Mouse (Mus musculus) embryonic facial prominence, embryonic 12.5 days (tissue): ENCODE results near the gene Stk33. TPM values are rescaled to one million over a fixed set of nuclear protein-coding genes. Genes with fewer than 3 reads are reported as not detected.

Source experiments
- ATAC-seq: fragments of 200-750 bp; cut with Nextera tagmentation; 2 replicates; pipeline ENCODE4 v1.8.0; 2017; ENCODE audit not compliant: insufficient number of reproducible peaks, insufficient read depth, low FRiP score, low TSS enrichment
- H3K27ac ChIP-seq: fragments of 300-500 bp; sonication (generic); 2 replicates; pipeline ENCODE4 v1.5.1; 2016; ENCODE audit warnings: mild to moderate bottlenecking
- H3K27me3 ChIP-seq: fragments of 300-500 bp; sonication (generic); 2 replicates; pipeline ENCODE4 v1.6.1; 2016; ENCODE audit warnings: mild to moderate bottlenecking, moderate library complexity
- H3K36me3 ChIP-seq: fragments of 300-500 bp; sonication (generic); 2 replicates; pipeline ENCODE4 v1.6.1; 2016; ENCODE audit warnings: mild to moderate bottlenecking
- H3K4me1 ChIP-seq: fragments of 300-500 bp; sonication (generic); 2 replicates; pipeline ENCODE4 v1.6.1; 2016
- H3K4me2 ChIP-seq: fragments of 300-500 bp; sonication (generic); replicated peaks from 2 replicates; pipeline ENCODE4 v1.6.1; 2016; ENCODE audit warnings: mild to moderate bottlenecking, moderate library complexity
- H3K4me3 ChIP-seq: fragments of 300-500 bp; sonication (generic); 2 replicates; pipeline ENCODE4 v1.5.1; 2016; ENCODE audit warnings: mild to moderate bottlenecking
- H3K9ac ChIP-seq: fragments of 300-500 bp; sonication (generic); 2 replicates; pipeline ENCODE4 v1.6.1; 2016; ENCODE audit warnings: mild to moderate bottlenecking, moderate library complexity
- H3K9me3 ChIP-seq: fragments of 300-500 bp; sonication (generic); 2 replicates; pipeline ENCODE4 v1.6.1; 2016; ENCODE audit warnings: mild to moderate bottlenecking, moderate library complexity
- WGBS: fragments of 180-500 bp; shearing (Covaris S2); methylation state at CpG from one replicate; pipeline ENCODE4 v1.1.7; 2016; 5-methylcytosine and 5-hydroxymethylcytosine counted together
- polyA plus RNA-seq: library from polyadenylated mRNA; unstranded; fragments of >200 nt; fragmentation: Nextera tagmentation; extraction: Ambion mirVana; gene quantifications from 2 replicates; pipeline ENCODE4 v1.2.1, GENCODE M21; 2016

The Stk33 gene
- polyA plus RNA-seq, 1 experiment from 2014 or later, result 3.4 TPM

DNA sequence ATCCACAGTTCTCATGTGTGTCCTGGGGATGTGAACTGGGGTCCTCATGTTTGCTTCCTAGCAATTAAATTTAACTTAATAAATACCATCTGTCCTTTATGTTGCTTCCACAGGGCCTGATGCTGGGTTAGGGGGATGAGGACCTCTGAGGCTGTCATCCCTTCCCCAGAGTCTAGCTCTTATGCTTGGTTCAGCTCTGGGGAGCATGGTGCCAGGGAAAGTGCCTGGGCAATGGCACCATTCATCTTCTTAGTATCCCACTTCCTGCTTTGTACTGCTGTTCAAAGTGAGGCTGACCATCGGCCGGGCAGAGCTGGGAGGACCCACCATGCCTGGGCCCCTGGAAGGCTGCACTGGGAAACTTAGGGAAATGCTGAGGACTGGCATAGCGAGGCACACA, 163.7 kb downstream of the Stk33 start:
- no peaks in the 10 kb centered on the region for H3K9me3 ChIP-seq
- H3K27ac ChIP-seq, result no peak overlapping the region
- 63% methylated on average over 3 of the region's 3 CpGs for WGBS
- ATAC-seq, result no peak
- no peak overlapping the region for H3K9ac ChIP-seq
- H3K36me3 ChIP-seq, result no peaks in the 10 kb centered on the region
- H3K4me3 ChIP-seq, result no peak overlapping the region
- H3K4me1 ChIP-seq, result peaks cover 10% of the 10 kb centered on the region; the same call in 1 of the 2 replicates
- H3K4me2 ChIP-seq, result no peak overlapping the region
- no peaks in the 10 kb centered on the region for H3K27me3 ChIP-seq

DNA sequence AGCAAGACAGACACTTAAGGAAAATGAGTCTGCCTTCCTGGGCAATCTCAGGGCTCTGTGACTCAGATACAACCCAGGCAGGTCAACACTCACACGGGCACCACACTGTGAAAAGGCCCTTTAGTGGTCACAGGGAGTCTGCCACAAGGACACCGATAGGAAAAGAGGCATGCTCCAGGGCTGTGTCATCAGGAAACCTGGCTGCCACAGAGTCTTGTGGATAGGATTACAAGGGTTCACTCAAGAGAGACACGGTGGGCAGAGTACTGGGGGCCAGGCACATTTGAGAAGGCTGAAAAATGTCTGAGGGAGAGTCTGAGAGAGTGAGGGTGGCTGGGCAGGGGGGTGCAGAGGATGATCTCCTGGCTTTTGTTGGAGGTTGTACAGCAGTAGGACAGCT, 164.6 kb downstream of the Stk33 start:
- Histone ChIP-seq H3K4me3 (no peak overlapping the region), H3K9ac (no peak overlapping the region), H3K4me1 (peaks cover 10% of the 10 kb centered on the region; the same call in 1 of the 2 replicates), H3K4me2 (no peak overlapping the region), H3K36me3 (no peaks in the 10 kb centered on the region), H3K27me3 (no peaks in the 10 kb centered on the region), H3K27ac (no peak overlapping the region), H3K9me3 (no peaks in the 10 kb centered on the region)
- no peak for ATAC-seq
- 43% methylated on average over 3 of the region's 3 CpGs for WGBS

DNA sequence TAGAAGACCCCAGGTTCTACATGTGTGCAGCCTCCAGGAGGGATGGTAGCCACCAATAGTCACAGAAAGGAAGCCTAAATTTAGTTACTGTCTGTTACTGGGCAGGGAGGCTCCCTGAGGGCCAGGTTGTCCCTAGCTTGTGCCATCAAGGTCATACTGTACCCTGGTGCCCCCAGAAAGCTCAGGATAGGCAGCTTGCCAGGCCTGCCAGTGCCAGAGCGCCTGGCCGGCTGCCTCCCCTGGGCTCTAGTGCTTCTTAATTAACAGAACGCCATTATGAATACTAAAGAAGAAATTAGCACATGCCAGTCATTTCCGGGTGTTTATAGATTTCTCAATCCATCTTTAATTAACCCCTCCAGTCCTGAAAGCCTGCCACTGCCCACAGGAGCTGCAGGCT, 169.8 kb downstream of the Stk33 start:
- 82% methylated on average over 4 of the region's 4 CpGs for WGBS
- no peak overlapping the region for H3K9ac ChIP-seq

DNA sequence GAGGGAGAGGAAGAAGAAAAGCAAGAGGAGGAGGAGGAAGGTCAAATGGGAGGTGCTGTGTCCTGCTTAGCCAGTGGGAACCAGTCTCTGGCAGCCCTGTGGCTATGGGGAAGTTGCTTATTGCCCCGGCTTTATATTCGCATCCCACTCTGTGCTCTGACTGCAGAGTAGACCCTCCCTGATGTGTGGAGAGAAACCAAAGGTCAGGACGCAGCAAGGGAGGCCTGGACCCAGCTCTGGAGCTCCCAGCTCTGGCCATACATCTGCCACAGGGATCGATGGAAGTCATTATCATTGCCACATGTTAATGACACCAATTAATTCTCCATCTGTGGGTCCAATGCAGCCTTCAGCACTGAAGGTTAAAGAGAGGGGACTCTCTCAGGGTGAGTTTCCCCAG, 171.5 kb downstream of the Stk33 start:
- ATAC-seq, result no peak
- no peak overlapping the region for H3K27ac ChIP-seq
- no peak overlapping the region for H3K9ac ChIP-seq
- H3K4me3 ChIP-seq, result no peak overlapping the region
- no peaks in the 10 kb centered on the region for H3K4me1 ChIP-seq
- H3K4me2 ChIP-seq, result no peak overlapping the region
- no peaks in the 10 kb centered on the region for H3K27me3 ChIP-seq
- WGBS, result 48% methylated on average over 4 of the region's 4 CpGs
- no peaks in the 10 kb centered on the region for H3K36me3 ChIP-seq
- no peaks in the 10 kb centered on the region for H3K9me3 ChIP-seq

More for the DNA sequence above, 169.8 kb downstream of the Stk33 start:
- H3K4me1 ChIP-seq, result no peaks in the 10 kb centered on the region
- no peaks in the 10 kb centered on the region for H3K36me3 ChIP-seq
- H3K9me3 ChIP-seq, result no peaks in the 10 kb centered on the region
- H3K27ac ChIP-seq, result no peak overlapping the region
- H3K27me3 ChIP-seq, result no peaks in the 10 kb centered on the region
- no peak for ATAC-seq
- no peak overlapping the region for H3K4me2 ChIP-seq
- H3K4me3 ChIP-seq, result no peak overlapping the region

DNA sequence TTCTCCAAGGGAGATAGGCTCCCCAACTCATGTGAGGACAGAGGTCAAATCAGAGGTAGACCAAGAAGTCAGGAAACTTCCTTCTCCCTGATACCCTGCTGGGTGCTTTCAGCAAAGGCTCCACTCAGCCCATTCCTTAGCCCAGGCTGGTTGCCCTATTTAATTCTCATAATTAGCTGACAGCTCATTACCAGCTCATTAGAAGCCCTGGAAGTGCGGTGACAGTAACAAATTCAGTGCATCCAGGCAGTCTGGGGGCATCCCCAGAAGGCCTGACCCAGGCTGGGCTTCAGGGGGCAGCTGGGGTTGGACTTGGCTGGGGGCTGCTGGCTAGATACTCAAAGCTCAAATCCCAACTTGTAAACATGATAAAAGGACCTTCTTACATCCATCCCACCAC, 172.7 kb downstream of the Stk33 start:
- Histone ChIP-seq H3K27me3 (no peaks in the 10 kb centered on the region), H3K4me1 (no peaks in the 10 kb centered on the region), H3K4me2 (no peak overlapping the region), H3K9me3 (no peaks in the 10 kb centered on the region), H3K4me3 (no peak overlapping the region), H3K9ac (no peak overlapping the region), H3K27ac (no peak overlapping the region), H3K36me3 (no peaks in the 10 kb centered on the region)
- no peak for ATAC-seq
- 63% methylated on average over 1 of the region's 1 CpGs for WGBS

DNA sequence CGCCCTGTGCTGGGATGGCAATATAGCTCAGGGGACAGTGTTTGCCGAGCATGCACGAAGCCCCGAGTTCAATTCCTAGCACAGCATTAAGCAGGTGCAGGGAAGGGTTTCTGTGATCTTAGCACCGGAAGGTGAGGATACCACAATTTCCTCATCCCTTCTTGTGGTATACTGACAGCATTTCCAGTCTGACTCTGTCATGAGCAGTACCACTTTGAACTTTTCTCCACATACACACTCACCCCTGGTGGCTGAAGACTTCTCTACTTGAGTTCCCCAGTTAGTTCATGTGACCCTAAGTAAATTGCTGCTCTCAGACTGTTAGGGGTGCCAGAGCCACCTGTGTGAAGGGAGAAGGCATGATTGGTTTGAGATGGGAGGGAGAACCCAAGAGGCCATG, 173.3 kb downstream of the Stk33 start:
- H3K4me2 ChIP-seq, result no peak overlapping the region
- no peak overlapping the region for H3K9ac ChIP-seq
- no peak for ATAC-seq
- H3K27ac ChIP-seq, result no peak overlapping the region
- H3K36me3 ChIP-seq, result no peaks in the 10 kb centered on the region
- no peak overlapping the region for H3K4me3 ChIP-seq
- no peaks in the 10 kb centered on the region for H3K27me3 ChIP-seq
- no peaks in the 10 kb centered on the region for H3K9me3 ChIP-seq
- WGBS, result 90% methylated on average over 5 of the region's 5 CpGs
- H3K4me1 ChIP-seq, result no peaks in the 10 kb centered on the region

DNA sequence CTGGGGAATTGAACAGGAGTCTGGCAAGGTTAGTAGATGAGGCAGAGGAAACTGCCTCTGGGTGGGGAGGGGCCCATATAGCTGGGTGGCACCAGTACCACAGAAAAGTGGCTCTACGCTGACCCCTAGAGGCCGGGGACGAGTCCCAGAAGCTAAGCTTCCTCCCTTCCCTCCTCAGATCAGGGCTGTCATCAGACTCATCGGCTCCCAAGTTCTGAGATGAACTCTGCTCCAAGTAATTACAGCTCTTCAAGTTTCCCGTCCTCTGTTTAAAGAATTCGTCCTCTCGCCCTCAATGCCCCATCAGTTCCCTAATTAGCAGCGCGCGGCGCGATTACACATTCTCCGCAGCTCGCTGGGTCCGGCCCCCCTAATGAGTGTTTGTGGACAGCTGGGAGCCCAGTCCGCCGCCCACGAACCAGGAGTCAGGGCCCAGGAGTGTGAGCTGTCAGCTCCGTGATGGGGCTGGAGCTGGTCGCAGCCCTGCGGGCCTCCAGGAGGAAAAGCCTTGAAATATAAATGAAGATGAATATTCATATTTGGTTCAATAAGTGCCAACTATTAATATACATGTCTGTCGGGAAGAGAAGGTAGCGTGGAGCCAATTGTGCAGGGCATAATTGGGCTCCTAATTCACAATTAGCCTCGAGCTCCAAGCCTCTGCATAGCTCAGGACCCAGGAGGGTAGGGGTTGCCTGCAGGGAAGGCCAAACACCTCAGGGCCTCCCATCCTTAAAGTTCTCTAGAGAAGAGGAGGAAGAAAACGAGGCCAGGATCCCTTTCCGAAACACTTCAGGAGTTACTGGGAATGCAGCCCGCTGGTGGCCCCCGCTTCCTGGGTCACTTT, 183.2 kb downstream of the Stk33 start:
- Histone ChIP-seq H3K4me1 (peaks cover 6% of the 10 kb centered on the region; the same call in 1 of the 2 replicates), H3K4me2 (peak overlapping the region; percentile 37), H3K9ac (no peak overlapping the region), H3K27ac (no peak overlapping the region), H3K4me3 (0 out of 2 replicates have a peak overlapping the region, but pooled peaks have one; percentile 9), H3K9me3 (no peaks in the 10 kb centered on the region), H3K27me3 (no peaks in the 10 kb centered on the region), H3K36me3 (no peaks in the 10 kb centered on the region)
- WGBS, result 17% methylated on average over 28 of the region's 28 CpGs
- ATAC-seq, result no peak

DNA sequence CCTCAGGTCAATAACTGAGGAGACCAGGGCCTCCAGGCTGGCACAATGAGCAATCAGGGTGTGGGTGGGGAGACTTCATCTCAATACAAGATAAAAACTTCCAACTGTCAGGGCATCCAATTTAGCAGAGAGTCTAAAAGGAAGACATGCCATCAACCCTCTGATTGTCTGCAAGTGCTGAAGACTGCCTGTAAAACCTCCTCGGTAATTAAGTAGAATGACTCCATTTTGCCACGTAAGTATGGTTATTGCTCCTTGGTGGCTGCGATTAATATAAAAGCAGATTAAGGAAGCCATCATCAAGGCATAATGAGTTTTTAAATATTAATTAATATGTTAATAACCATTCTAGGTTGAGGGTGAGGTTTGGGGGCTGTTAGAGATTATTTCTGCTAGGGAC, 187.5 kb downstream of the Stk33 start:
- no peak for ATAC-seq
- Histone ChIP-seq H3K27ac (no peak overlapping the region), H3K4me3 (no peak overlapping the region), H3K9me3 (no peaks in the 10 kb centered on the region), H3K4me2 (no peak overlapping the region), H3K27me3 (no peaks in the 10 kb centered on the region), H3K36me3 (no peaks in the 10 kb centered on the region), H3K9ac (no peak overlapping the region), H3K4me1 (peaks cover 6% of the 10 kb centered on the region; the same call in 1 of the 2 replicates)
- 85% methylated on average over 3 of the region's 3 CpGs for WGBS

DNA sequence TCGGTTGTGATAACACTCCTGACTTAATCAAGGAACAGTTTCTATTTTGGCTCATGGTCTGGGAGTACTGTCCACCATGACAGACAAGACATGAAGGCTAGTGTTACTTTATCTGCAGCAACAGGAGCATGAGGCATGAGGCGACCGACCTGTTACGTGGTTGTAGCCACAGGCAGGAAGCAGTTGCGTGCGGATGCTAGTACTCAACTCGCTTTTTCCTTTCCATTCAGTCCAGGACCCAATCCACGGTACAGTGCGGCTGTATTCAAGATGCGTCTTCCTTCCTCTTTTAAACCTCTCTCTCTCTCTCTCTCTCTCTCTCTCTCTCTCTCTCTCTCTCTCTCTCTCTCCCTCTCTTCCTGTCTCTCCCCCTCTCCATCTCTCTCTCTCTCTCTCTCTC, 194.1 kb downstream of the Stk33 start:
- no peaks in the 10 kb centered on the region for H3K4me1 ChIP-seq
- no peaks in the 10 kb centered on the region for H3K9me3 ChIP-seq
- whole genome bisulfite sequencing, result 91% methylated on average over 10 of the region's 10 CpGs
- H3K27me3 ChIP-seq, result no peaks in the 10 kb centered on the region
- H3K4me3 ChIP-seq, result no peak overlapping the region
- no peak overlapping the region for H3K4me2 ChIP-seq
- H3K9ac ChIP-seq, result no peak overlapping the region
- no peak for ATAC-seq
- no peaks in the 10 kb centered on the region for H3K36me3 ChIP-seq
- H3K27ac ChIP-seq, result no peak overlapping the region

DNA sequence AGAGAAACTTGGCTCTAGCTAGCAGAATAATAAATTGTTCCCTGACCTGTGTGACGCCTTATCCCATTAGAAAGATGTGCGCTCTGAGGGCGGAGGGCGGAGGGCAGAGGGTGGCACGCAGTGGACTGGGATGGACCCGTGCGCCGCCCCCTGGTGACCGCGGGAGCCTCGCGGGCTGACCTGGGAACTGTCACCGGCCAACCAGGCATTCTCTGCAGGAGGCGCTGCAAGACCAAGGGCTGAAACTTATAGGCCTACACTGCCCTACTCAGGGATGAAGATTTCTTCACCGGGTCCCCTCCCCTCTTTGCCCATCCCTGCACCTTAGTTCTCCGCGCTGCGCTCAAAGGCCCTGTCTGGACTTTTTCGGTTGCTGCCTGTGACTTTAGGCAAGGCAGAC, 197.6 kb downstream of the Stk33 start:
- H3K4me3 ChIP-seq, result no peak overlapping the region
- H3K4me2 ChIP-seq, result no peak overlapping the region
- no peaks in the 10 kb centered on the region for H3K9me3 ChIP-seq
- H3K27me3 ChIP-seq, result no peaks in the 10 kb centered on the region
- ATAC-seq, result no peak
- H3K27ac ChIP-seq, result no peak overlapping the region
- H3K4me1 ChIP-seq, result no peaks in the 10 kb centered on the region
- H3K9ac ChIP-seq, result no peak overlapping the region
- 15% methylated on average over 19 of the region's 19 CpGs for WGBS
- H3K36me3 ChIP-seq, result no peaks in the 10 kb centered on the region

DNA sequence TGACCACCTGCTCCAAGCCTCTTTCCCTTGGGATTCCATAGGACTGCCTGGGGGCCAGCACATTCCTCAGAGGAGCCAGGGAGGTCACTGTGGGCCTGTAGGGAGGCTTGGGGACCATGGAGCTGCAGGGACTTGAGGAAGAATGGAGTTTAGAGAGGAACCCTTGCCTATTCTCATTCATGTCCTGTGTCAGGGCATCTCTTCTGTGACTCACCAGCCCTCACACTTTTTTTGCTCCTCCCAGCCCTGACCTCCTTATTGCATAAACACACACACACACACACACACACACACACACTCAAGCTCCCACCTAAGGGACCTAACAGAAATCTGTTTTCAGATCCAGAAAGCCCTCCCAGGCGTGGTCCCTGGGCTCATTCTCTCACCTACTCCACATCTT, 199.5 kb downstream of the Stk33 start:
- Histone ChIP-seq H3K36me3 (no peaks in the 10 kb centered on the region), H3K27ac (no peak overlapping the region), H3K4me2 (no peak overlapping the region), H3K27me3 (no peaks in the 10 kb centered on the region), H3K4me3 (no peak overlapping the region), H3K4me1 (peaks cover 3% of the 10 kb centered on the region; the same call in 1 of the 2 replicates), H3K9ac (no peak overlapping the region), H3K9me3 (no peaks in the 10 kb centered on the region)
- 63% methylated on average over 1 of the region's 1 CpGs for WGBS
- no peak for ATAC-seq

DNA sequence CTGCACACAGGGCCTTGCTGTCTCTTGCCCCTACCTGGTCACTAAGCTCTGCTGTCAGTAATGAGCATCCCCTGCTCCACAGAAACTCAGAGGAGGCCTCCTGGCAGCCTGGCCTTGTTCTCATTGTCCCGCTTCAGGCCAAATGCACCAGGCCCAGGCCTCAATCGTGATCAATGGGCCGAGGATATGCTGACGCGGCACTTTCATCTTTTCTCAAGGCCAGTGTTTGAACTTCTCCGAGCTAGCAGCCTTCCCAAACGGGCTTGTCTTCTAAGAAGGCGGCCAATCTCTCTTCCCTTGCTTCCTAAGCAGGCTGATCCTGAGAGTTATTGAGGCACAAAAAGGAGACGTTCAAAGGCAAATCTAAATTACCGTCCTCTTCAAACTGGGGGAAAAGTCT, 200.2 kb downstream of the Stk33 start:
- WGBS, result 78% methylated on average over 10 of the region's 10 CpGs
- no peaks in the 10 kb centered on the region for H3K36me3 ChIP-seq
- ATAC-seq, result no peak
- H3K9me3 ChIP-seq, result no peaks in the 10 kb centered on the region
- H3K4me3 ChIP-seq, result no peak overlapping the region
- no peaks in the 10 kb centered on the region for H3K27me3 ChIP-seq
- H3K4me1 ChIP-seq, result peaks cover 3% of the 10 kb centered on the region; the same call in 1 of the 2 replicates
- no peak overlapping the region for H3K4me2 ChIP-seq
- H3K9ac ChIP-seq, result no peak overlapping the region
- no peak overlapping the region for H3K27ac ChIP-seq
